Mouse (Mus musculus) neutrophil, adult 59 days (primary cell): ENCODE data around the gene Grik3. TPM values are rescaled to one million over a fixed set of nuclear protein-coding genes. Genes with fewer than 3 reads are reported as not detected.

Source experiments
- total RNA-seq, 2 experiments: library from RNA; stranded (reverse); gene quantifications; 1 replicate in 1 of 2; 2 replicates in 1 of 2; pipeline ENCODE4 v1.2.4; 2023

Grik3 gene
- total RNA-seq: not detected

GRCm38 (mm10) chr4:125490661-125491504 lies at the start of gene Grik3:
Gene Grik3 (plus strand): TSS chr4:125490700.

